Mouse (Mus musculus) layer of hippocampus, adult 8-10 months (tissue): ENCODE results near the gene Phldb2. TPM values are rescaled to one million over a fixed set of nuclear protein-coding genes. Genes with fewer than 3 reads are reported as not detected.
A peak's percentile ranks its signal among the peaks of the same experiment; 100 is the strongest.

Experiments used
- DNase-seq, 2 experiments: peaks; one replicate each; pipeline ENCODE4 v3.0.0; 2022; ENCODE audit warnings: low spot score in 2 of 2
- total RNA-seq, 4 experiments: library from RNA; stranded (reverse); gene quantifications; 2 replicates each; pipeline ENCODE4 v1.2.4; 2022

Phldb2 gene
- total RNA-seq, 4 experiments from 2014 or later: 5.0 to 6.8 (median 5.6) TPM

DNA sequence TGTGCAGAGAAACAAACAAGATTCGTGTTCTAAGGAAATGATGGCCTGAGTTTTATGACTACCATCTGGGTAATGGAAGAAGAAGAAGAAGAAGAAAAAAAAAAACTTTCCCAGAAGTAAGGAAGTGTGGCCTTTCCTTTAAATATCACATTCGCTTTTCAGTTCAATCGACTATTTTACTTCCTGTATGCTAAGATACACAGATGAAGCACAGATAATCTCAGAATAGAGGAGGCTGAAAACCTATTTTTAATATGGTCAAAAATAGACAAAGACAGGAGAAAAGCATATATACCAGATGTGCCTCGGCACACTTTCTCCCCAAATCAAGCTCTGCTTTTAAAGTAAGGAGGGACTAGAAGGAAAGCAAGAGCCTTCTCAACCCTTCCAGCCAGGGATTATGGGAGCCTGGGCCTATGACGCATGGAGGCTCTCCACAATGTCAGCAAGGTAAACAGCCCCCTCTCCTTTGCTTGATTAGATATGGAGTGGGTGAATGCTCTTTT lies 158.2 kb downstream of the Phldb2 start:
- DNase-seq: no peak

DNA sequence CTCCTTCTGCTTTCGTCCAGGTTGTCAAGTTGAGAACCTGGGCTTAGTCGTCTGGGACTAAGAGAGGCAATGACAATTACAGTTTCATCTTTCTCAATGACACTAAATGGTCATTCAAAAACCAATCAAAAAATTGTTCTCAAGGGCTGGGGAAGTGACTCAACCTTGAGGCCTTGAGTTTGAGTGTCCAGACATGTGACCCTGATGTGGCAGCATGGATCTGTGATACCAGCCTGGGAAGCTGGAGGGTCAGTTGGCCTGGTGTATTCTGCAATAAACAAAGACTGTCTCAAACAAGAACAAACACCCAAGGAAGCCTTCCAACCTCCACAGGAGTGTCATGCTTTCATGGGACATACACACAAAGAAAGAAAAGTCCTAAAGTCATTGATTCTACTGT lies 160.6 kb downstream of the Phldb2 start:
- no peak for DNase-seq

DNA sequence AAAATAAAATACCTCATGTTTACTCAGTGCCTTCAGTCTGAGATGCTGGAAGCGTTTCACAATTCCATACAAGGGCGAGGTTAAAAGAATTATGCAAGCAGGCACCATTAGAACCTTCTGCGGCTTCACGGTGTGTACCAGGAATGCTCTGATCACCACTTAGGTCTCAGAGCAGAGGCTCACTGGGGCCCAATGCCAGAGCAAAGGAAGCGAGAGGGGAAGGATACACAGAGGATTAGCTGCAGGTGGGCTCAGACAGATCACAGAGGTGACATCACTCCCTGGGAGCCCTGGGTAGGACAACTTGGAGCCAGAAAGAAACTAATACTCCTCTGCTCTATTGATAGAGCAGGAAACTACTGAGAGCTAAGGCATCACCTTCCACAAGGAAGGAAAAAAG lies 162.1 kb downstream of the Phldb2 start:
- no peak for DNase-seq

DNA sequence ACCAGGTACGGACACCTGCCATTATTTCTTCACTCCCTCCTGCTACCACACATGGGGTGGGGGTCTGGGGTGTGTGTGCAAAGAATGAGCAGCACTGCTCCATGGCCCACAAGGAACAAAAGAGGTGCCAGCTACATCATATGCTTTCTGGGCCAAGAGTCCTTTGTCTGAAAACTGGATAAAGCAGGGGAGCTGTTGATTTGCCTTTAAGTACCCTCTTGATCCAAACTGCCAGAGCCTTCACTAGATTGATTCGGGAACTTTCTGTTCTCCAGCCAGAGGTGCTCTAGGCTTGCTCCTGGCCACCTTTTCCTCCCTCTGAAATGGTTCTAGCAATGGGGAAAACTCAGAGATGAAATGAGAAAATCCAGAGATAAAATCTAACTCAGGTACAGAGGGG lies 164.1 kb downstream of the Phldb2 start:
- DNase-seq: no peak

GRCm38 (mm10) chr16:45787650-45788049 lies 165.7 kb downstream of the Phldb2 start:
- no peak for DNase-seq

DNA sequence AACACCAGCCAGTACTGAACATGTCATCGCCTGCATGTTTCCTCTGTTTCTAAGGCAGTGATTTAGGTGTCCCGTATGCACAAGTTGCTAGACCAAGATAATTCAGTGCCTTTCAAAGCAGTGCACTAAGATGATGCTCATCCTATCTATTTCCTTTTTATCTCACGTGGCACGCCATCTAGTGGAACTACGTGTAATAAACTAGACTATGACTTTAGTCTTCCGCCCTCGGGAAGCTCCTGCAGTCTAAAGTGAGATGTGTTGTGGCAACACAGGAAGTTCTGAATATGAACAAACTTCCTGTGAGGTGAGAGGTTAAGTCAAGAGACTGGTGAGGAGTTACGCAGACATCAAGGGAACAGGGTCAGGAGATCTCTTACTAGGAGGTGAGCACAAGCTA lies 166.8 kb downstream of the Phldb2 start:
- DNase-seq: no peak

DNA sequence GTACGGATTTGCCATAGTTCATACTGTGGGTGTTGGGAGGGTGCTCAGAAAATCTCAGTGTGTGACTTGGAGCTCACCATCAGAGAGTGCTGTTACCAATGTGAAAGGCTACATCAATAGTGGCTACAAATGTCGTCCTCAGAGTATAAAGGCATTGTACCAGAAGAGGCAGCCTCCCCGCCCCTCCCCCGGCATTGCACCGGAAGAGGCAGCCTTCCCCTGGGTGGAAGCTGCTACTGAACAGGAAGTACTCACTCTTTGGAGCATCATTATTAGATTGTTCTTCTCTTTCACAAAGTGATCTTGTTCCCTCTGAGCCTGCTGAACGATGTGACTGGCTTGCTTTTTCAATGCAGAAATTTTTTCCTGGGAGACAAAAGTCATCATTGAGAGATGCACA lies 173.4 kb downstream of the Phldb2 start:
- no peak for DNase-seq

GRCm38 (mm10) chr16:45774813-45775212 lies 178.6 kb downstream of the Phldb2 start:
- DNase-seq: no peak

- DNase-seq: no peak
Observed at GRCm38 (mm10) chr16:45770914-45771313, 182.5 kb downstream of the Phldb2 start.

- no peak for DNase-seq
Observed at GRCm38 (mm10) chr16:45767853-45768640, 185.4 kb downstream of the Phldb2 start.

- no peak for DNase-seq
Observed at GRCm38 (mm10) chr16:45767434-45767833, 186.0 kb downstream of the Phldb2 start.

GRCm38 (mm10) chr16:45765801-45766494 lies 187.4 kb downstream of the Phldb2 start:
- DNase-seq: no peak

GRCm38 (mm10) chr16:45765102-45765501 lies 188.3 kb downstream of the Phldb2 start:
- no peak for DNase-seq

- DNase-seq: no peak
Observed at GRCm38 (mm10) chr16:45762859-45763505, 190.4 kb downstream of the Phldb2 start.

- DNase-seq: no peak
Observed at GRCm38 (mm10) chr16:45761425-45761824, 192.0 kb downstream of the Phldb2 start.

DNA sequence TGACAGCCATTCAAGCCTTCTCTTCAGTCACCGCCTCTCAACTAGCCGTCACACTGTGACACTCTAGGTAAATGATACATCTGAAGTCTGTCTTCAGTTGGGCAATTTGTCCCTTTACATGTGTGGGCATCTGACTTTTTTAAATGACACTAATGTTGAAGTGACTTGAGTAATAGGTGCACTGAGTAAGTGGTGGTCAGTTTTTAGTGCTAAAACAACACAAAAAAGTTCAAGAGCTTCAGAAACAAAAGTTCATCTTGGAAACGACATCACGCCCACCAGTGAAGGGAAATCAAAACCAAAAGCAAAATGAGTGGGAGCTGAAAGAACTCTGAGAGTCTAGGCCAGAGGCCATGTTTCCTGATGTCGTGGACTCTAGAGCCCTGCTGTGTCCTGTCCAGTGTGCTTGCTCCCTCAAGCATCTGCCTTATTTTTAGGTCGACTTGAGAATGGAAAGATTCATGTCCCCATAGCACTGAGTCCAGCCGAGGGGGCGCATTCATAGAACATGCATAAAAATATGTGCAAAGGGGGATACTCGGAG lies 194.6 kb downstream of the Phldb2 start:
- no peak for DNase-seq

DNA sequence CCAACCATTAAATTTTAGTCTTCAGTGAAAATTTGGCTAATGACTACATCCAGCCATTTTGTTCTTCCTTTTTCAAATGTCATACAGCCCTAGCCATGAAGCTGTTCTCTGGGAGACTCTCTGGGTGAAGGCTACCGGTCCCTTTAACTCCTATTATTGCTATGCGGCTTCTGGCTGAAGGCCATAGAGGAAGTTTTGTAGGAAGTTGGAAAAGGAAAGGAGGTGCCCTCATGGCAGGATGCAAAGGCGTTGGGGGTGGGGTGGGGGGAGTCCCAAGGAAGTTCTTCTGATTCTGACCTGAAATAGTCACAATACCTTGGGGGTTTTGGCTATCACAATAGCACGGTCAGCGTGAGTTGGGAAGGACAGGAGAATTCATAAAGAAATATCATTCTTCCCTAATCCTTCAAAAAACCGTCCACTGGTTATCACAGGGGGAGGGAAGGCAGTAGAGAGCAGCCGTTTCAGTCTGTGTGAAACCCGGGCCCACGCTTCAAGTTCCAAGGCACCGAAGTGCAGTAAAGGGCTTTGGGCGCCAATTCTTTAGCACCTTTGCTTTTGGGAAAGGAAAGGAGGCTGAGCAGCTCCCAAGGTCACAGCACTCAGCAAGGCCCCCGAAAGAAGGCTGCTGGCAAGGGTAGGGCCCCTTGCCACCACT lies 195.8 kb downstream of the Phldb2 start:
- no peak for DNase-seq

DNA sequence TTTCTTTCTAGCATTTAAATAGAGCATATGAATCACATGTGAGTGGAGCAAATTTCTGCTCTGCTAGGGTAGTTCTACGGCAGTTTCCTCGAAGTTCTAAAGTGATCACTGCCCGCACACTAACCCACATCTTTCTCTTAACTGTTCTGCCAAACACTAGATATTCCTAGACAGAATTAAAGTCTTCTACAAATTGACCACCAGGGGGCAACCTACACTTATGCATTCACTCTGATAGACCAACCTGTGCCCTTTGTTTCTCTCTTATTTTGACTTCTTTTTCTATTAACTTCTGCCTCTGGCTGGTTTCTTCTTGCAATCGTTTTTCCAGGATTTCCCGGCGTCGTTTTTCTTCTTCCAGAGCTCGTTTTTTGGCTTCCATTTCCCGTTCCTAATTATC lies 196.5 kb downstream of the Phldb2 start:
- DNase-seq: no peak

DNA sequence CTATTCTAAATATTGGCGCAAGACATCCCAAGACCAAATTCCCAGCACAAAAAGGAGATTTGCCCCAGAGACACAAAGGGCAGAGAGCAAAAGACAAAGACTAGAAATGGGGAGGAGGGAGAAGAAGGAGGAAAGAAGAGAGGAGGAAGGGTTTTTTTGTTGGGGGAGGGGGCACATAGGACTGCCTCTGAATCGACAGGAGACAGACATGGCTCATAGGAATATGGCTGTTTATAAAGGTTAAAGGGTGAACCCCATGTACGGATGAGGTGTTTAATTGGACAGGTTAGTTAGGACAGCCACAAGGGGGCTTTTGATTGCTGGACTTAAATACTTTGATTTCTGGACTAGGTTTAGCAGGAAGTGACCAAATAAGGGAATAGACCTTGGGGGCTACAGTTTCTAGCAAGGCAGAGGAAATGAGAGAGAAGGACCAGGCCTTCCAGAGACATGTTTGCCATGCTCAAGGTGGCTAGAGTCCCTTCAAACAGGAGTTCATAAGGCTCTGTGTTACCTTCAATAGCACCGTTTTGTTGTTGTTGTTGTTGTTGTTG lies 209.7 kb downstream of the Phldb2 start:
- no peak for DNase-seq

DNA sequence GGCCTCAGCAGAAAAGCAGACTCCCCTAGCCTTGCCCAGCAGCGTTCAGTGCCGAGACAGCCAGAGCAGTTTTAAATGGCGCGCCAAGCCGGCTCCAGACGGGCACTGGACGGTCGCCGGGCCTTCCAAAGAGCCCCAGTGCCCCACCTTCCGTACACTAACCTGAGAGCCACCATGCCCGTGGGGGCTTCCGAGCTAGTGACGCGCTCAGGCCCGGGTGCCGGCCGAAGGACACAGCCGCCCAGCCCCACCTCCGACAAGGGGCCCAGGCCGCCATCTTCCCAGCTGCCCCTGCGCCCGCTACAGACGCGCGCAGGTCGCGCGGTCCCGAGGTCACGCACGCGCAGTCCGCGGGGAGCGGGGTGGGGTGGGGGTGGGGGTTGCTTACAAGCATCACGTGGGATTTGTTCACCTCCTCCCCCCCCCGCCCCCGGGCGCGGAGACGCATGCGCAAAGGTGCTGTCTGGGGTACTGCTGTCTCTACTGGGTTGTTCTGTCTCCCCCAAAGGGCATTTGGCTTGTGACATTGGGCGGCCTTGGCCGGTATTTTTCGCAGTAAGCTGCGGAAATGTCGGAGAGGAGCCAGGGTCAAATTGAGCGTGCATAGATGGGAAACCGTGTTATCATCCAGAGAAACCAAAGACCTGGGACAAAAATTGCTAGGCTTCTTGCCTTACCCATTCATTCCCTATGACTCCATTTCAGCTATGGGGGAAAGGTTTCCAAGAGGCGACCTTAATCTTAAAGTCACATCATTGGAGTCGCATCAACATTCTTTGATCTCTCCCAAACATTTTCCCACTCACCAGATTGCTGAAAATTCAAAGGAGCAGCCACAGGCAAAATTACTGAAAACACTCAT lies 210.6 kb downstream of the Phldb2 start, which contains the start of gene Abhd10:
Gene Abhd10, minus strand, starts transcription at position 341 of the 862 bp plus-strand sequence.
- peak; percentile 93 for DNase-seq
